ENCODE assay signal across 31 mouse cellular contexts in the genomic region with DNA sequence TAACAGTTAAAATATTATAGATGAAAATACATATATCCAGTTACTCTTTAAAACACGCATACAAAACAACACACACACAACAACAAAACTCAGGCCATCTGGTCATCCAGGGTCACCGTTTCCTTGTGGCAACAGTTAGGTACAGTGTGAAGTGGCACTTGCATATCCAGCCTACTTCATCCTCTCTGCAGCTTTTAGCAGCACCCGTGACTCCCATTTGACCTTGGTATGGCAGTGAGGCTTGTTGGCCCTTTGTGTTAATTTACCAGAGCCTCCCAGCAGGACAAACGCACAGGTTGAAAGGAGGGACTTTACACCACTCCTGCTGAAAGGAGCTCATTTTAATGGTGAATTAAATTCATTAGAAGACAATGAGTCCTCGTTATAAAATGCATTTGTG. TPM values are rescaled to one million over a fixed set of nuclear protein-coding genes. Genes with fewer than 3 reads are reported as not detected.
DNase-seq lines count a peak whose midpoint lies in the region; ATAC-seq and TF ChIP-seq lines count a peak whose summit lies in the region.
"Had no signal": no experiment of that assay in that cellular context is flagged by ENCODE, and none has a peak within 500 bp of the region (broad histone marks: within the 10 kb centered on the region; RNA-seq: fewer than 3 reads in every experiment).

No protein-coding gene starts in this region.

- peak; percentile 56 for DNase-seq in ES-CJ7 (ENCODE audit: low read depth, low spot score)
- peak; percentile 71 for DNase-seq in heart, postnatal 0 days (ENCODE audit: low spot score)
- DNase-seq in frontal cortex, postnatal 25 days (ENCODE audit: low spot score in 2 of 2), result no peak
- no peak for DNase-seq in cerebellum, adult 18-20 months
- no peak for DNase-seq in lung, adult 2 months
- DNase-seq: adrenal gland, adult 8-10 months; B cell, adult 2 months; cerebellum, adult 11 months; cerebellum, adult 9-11 months; embryo, embryonic 11 days; gastrocnemius, adult 2 months; kidney, adult 2 months; kidney, postnatal 4 days; lung, postnatal 4 days; right cerebral cortex, adult 18-20 months; spleen, adult 18-20 months; thymus, postnatal 14 days had no signal

- TF ChIP-seq EP300 in ES-Bruce4 (IDR thresholded peaks at IDR 0.05; ENCODE audit: insufficient read depth, low read depth, low read length), result peak; percentile 75
- TF ChIP-seq EP300 in heart, postnatal 0 days (IDR thresholded peaks at IDR 0.05; ENCODE audit: low read depth), result no peak

- H3K4me2 ChIP-seq in heart, embryonic 12.5 days, result no peak overlapping the region
- no peak overlapping the region for H3K4me2 ChIP-seq in heart, postnatal 0 days (ENCODE audit: low read depth, low read length)
- H3K4me2 ChIP-seq: embryonic facial prominence, embryonic 12.5 days; intestine, embryonic 15.5 days; limb, embryonic 13.5 days; liver, embryonic 11.5 days; midbrain, embryonic 12.5 days; neural tube, embryonic 12.5 days had no signal

- WGBS in heart, embryonic 12.5 days, result 65% methylated on average over 5 of the region's 5 CpGs
- 50% methylated on average over 5 of the region's 5 CpGs for WGBS in heart, postnatal 0 days
- WGBS in lung, adult 2 months, result 76% methylated on average over 5 of the region's 5 CpGs

- no peak for TF ChIP-seq POLR2A in ES-Bruce4 (IDR thresholded peaks at IDR 0.05; ENCODE audit: insufficient read depth, low read length)
- TF ChIP-seq POLR2A in lung, adult 2 months (IDR thresholded peaks at IDR 0.05; ENCODE audit: borderline replicate concordance, extremely low read depth, low read depth, low read length), result no peak

- no peaks in the 10 kb centered on the region for H3K36me3 ChIP-seq in ES-Bruce4 (ENCODE audit: control insufficient read depth, insufficient read depth, low read length, poor library complexity, severe bottlenecking)
- peaks cover 46% of the 10 kb centered on the region for H3K36me3 ChIP-seq in heart, embryonic 12.5 days
- peaks cover 26% of the 10 kb centered on the region for H3K36me3 ChIP-seq in heart, postnatal 0 days (replicated peaks; ENCODE audit: control insufficient read depth, insufficient read depth, low read length)
- H3K36me3 ChIP-seq: embryonic facial prominence, embryonic 12.5 days; intestine, embryonic 15.5 days; limb, embryonic 13.5 days; midbrain, embryonic 12.5 days; neural tube, embryonic 12.5 days had no signal

- peak; percentile 59; the same call in 1 of the 2 replicates for ATAC-seq in heart, embryonic 12.5 days (ENCODE audit: insufficient number of reproducible peaks, low FRiP score)
- ATAC-seq in heart, postnatal 0 days (ENCODE audit: insufficient read depth, low read depth), result peak; percentile 79
- ATAC-seq: forebrain, embryonic 14.5 days; hindbrain, embryonic 16.5 days; intestine, embryonic 15.5 days; Patski had no signal

- H3K4me3 ChIP-seq in ES-Bruce4 (ENCODE audit: low read depth, low read length), result no peak overlapping the region
- no peak overlapping the region for H3K4me3 ChIP-seq in heart, embryonic 12.5 days
- H3K4me3 ChIP-seq in heart, postnatal 0 days (ENCODE audit: low read depth, low read length), result no peak overlapping the region
- H3K4me3 ChIP-seq in lung, adult 2 months (replicated peaks; ENCODE audit: extremely low read depth, low read depth, low read length), result no peak overlapping the region
- H3K4me3 ChIP-seq: embryonic facial prominence, embryonic 12.5 days; gastrocnemius, adult 2 months; intestine, embryonic 15.5 days; limb, embryonic 13.5 days; midbrain, embryonic 12.5 days; myocyte; neural tube, embryonic 12.5 days had no signal

- no peaks in the 10 kb centered on the region for H3K27me3 ChIP-seq in ES-Bruce4 (ENCODE audit: control insufficient read depth, insufficient read depth, low read length, poor library complexity, severe bottlenecking)
- H3K27me3 ChIP-seq in heart, embryonic 12.5 days (replicated peaks), result no peaks in the 10 kb centered on the region
- no peaks in the 10 kb centered on the region for H3K27me3 ChIP-seq in heart, postnatal 0 days (ENCODE audit: control insufficient read depth, insufficient read depth, low read length)
- H3K27me3 ChIP-seq: embryonic facial prominence, embryonic 12.5 days; intestine, embryonic 15.5 days; limb, embryonic 13.5 days; megakaryocyte, embryonic 14.5 days; midbrain, embryonic 12.5 days; neural tube, embryonic 12.5 days had no signal

- TF ChIP-seq CTCF in ES-Bruce4 (IDR thresholded peaks at IDR 0.05; ENCODE audit: low read depth, low read length), result no peak
- no peak for TF ChIP-seq CTCF in heart, postnatal 0 days (IDR thresholded peaks at IDR 0.05; ENCODE audit: low read depth)
- no peak for TF ChIP-seq CTCF in lung, adult 2 months (IDR thresholded peaks at IDR 0.05; ENCODE audit: insufficient read depth, low read length)

- no peak overlapping the region for H3K27ac ChIP-seq in ES-Bruce4 (ENCODE audit: insufficient read depth, low read length)
- H3K27ac ChIP-seq in heart, embryonic 12.5 days (ENCODE audit: poor library complexity, severe bottlenecking), result no peak overlapping the region
- H3K27ac ChIP-seq in heart, postnatal 0 days (ENCODE audit: low read depth), result peak overlapping the region; percentile 55
- H3K27ac ChIP-seq: embryonic facial prominence, embryonic 12.5 days; gastrocnemius, adult 2 months; intestine, embryonic 15.5 days; kidney, postnatal 0 days; limb, embryonic 13.5 days; midbrain, embryonic 12.5 days; neural tube, embryonic 12.5 days had no signal

- no peak overlapping the region for H3K9ac ChIP-seq in ES-Bruce4 (ENCODE audit: low read depth, poor library complexity, severe bottlenecking)
- H3K9ac ChIP-seq in heart, embryonic 12.5 days, result no peak overlapping the region
- H3K9ac ChIP-seq in heart, postnatal 0 days (replicated peaks; ENCODE audit: low read depth, low read length), result no peak overlapping the region
- H3K9ac ChIP-seq: embryonic facial prominence, embryonic 12.5 days; intestine, embryonic 15.5 days; limb, embryonic 13.5 days; midbrain, embryonic 12.5 days; neural tube, embryonic 12.5 days had no signal

- no peaks in the 10 kb centered on the region for H3K9me3 ChIP-seq in ES-Bruce4 (replicated peaks; ENCODE audit: control insufficient read depth, insufficient read depth, low read length, poor library complexity, severe bottlenecking)
- no peaks in the 10 kb centered on the region for H3K9me3 ChIP-seq in heart, embryonic 12.5 days (replicated peaks)
- no peaks in the 10 kb centered on the region for H3K9me3 ChIP-seq in heart, postnatal 0 days (replicated peaks; ENCODE audit: control insufficient read depth, low read length)
- H3K9me3 ChIP-seq: embryonic facial prominence, embryonic 12.5 days; intestine, embryonic 15.5 days; limb, embryonic 13.5 days; midbrain, embryonic 12.5 days; neural tube, embryonic 12.5 days had no signal

- peaks cover 2% of the 10 kb centered on the region for H3K4me1 ChIP-seq in ES-Bruce4 (ENCODE audit: control insufficient read depth, insufficient read depth, low read length)
- H3K4me1 ChIP-seq in heart, embryonic 12.5 days (replicated peaks), result peaks cover 8% of the 10 kb centered on the region; the same call in 1 of the 2 replicates
- H3K4me1 ChIP-seq in heart, postnatal 0 days (ENCODE audit: control insufficient read depth, insufficient read depth), result no peaks in the 10 kb centered on the region; the same call in 1 of the 2 replicates
- no peaks in the 10 kb centered on the region for H3K4me1 ChIP-seq in lung, adult 2 months (ENCODE audit: control insufficient read depth, insufficient read depth, low read length)
- H3K4me1 ChIP-seq: embryonic facial prominence, embryonic 12.5 days; intestine, embryonic 15.5 days; limb, embryonic 13.5 days; megakaryocyte, embryonic 14.5 days; midbrain, embryonic 12.5 days; neural tube, embryonic 12.5 days had no signal

RNA-seq across cellular contexts. Expression of a gene that starts 29.6 kb away (rescaled TPM):
- 0.18 and 0.30 TPM in 2 replicates for polyA plus RNA-seq in ES-Bruce4 (2011; ENCODE audit: insufficient read depth, insufficient read length, low read depth, missing spikeins)
- 570 and 652 TPM in 2 replicates for polyA plus RNA-seq in heart, embryonic 12.5 days (2016; fragmentation: Nextera tagmentation; extraction: Ambion mirVana)
- total RNA-seq in heart, postnatal 0 days (2014; rRNA removed; ENCODE audit: low replicate concordance), result 959 and 970 TPM in 2 replicates
- polyA plus RNA-seq in heart, postnatal 0 days (2015; fragmentation: Nextera tagmentation; extraction: Ambion mirVana), result 644 and 700 TPM in 2 replicates
- polyA plus RNA-seq in lung, adult 2 months (2012; rRNA removed), result 0.71 and 6.3 TPM in 2 replicates

Comparison
In these comparisons a context has a peak if more than half of its experiments do, and no peak if none do; other contexts are left out.
1. DNase-seq: peak in ES-CJ7 (single experiment) and heart, postnatal 0 days (single experiment); none in frontal cortex, postnatal 25 days (0 of 2), cerebellum, adult 18-20 months (0 of 2) and lung, adult 2 months (single experiment).
2. RNA of a gene that starts 29.6 kb away (polyA plus RNA-seq): 644 to 700 TPM in heart, postnatal 0 days and 570 to 652 TPM in heart, embryonic 12.5 days; 0.71 to 6.3 TPM in lung, adult 2 months and 0.18 to 0.30 TPM in ES-Bruce4; every median in the first group is over 10 times any median in the second.